Mouse (Mus musculus): ENCODE data around the gene D630023F18Rik. TPM values are rescaled to one million over a fixed set of nuclear protein-coding genes. Genes with fewer than 3 reads are reported as not detected.

Gene D630023F18Rik
- polyA plus RNA-seq, 1 experiment from 2014 or later, result 1.4 TPM

DNA sequence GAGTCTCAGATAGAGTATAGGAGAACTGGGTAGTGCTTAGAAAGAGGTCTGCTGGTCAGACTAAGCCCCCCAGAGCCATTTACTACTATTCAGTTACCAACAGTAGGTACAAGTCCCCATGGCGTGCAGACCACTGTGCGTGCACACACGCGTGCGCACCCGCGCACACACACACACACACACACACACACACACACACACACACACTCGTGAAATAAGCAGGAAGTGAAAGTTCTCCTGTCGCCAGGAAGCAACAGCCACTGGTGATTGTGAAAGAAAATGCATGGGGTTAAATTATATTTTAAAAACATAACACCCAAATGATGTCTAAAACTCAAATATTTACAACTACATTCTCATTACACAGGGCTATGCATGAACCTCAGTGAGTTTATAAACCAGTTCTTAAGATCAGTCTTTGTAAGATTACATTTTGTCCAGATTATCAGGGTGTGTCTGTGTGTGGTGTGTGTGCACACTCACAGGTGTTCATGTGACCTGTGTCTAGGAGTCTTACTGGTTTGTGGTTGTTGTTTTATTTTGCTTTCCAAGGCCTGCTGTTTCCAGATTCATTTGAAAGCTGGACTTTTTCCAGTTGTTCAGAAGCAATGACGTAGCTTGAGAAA is 15.2 kb downstream of the D630023F18Rik start:
- H3K27ac ChIP-seq, result no peak overlapping the region
- no peak overlapping the region for H3K4me3 ChIP-seq (replicated peaks)
- ATAC-seq (replicated peaks; ENCODE audit: low FRiP score), result no peak
- H3K9me3 ChIP-seq (replicated peaks), result no peaks in the 10 kb centered on the region
- no peaks in the 10 kb centered on the region for H3K36me3 ChIP-seq
- peaks cover 5% of the 10 kb centered on the region for H3K4me1 ChIP-seq
- H3K27me3 ChIP-seq, result no peaks in the 10 kb centered on the region
- WGBS, result 88% methylated on average over 10 of the region's 10 CpGs
- no peak overlapping the region for H3K4me2 ChIP-seq
- no peak overlapping the region for H3K9ac ChIP-seq

DNA sequence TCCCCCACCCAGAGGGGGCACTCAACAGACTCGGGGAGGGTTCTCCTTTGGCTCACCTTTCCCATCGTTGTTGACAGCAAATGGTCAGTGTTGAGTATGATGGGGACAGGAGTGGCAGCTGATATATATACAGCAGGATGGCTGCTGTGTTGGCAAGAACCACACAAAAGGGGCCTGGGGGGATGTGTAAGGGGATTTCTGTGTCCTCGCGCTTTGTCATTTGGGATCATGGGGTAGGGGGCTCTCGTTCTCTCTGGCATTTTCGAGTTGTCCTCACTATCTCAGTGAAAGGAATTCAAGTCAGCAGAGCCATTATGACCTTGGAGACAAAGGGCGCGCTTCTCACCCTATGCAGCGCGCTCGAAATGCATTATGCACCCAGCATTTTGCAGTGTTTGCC is 19.7 kb downstream of the D630023F18Rik start, which contains the start of gene Cryga:
Cryga (minus strand) TSS at position 101 of the 400 bp plus-strand sequence.
- no peak within 1 kb of the TSS for H3K9ac ChIP-seq
- no peak within 1 kb of the TSS for H3K4me2 ChIP-seq
- no peaks in the 10 kb centered on the region for H3K27me3 ChIP-seq
- ATAC-seq (replicated peaks; ENCODE audit: low FRiP score), result no peak
- 92% methylated on average over 11 of the region's 11 CpGs for WGBS
- no peaks in the 10 kb centered on the region for H3K36me3 ChIP-seq
- H3K9me3 ChIP-seq (replicated peaks), result no peaks in the 10 kb centered on the region
- H3K4me3 ChIP-seq (replicated peaks), result no peak within 1 kb of the TSS
- no peaks in the 10 kb centered on the region for H3K4me1 ChIP-seq
- no peak within 1 kb of the TSS for H3K27ac ChIP-seq

DNA sequence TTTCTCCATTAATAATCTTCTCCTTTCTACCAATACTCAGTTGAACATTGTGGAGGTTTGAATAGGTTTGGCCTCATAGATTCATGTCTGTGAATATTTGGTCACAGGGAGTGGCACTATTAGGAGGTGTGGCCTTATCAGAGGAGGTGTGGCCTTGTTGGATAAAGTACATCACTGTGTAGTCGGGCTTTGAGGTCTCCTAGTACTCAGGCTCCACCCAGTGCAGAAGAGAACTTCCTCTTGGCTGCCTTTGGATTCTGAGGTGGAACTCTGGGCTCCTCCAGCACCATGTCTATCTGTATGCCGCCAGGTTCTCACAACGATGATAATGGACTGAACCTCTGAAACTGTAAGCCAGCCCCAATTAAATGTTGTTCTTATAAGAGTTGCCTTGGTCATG is 26.1 kb downstream of the D630023F18Rik start:
- WGBS, result 87% methylated on average over 3 of the region's 3 CpGs

DNA sequence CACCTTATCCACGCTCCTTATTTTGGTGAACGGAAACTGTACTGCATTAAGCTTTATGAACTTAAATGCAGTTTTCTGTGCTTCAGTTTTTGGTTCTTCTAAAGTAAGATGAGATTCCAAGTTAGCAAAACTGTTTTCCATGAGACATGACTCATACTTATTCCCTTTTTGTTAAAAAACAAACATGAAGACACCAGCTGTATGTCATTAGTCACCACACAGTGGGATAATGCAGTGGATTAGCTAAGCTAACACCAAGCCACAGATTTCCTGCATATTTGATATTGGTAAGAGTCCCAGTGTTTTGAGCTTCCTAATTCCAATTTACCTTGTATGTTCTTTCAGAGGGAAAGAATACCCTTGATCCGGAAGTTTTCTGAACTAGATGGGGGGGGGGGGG is 31.4 kb downstream of the D630023F18Rik start:
- Histone ChIP-seq H3K4me2 (no peak overlapping the region), H3K9me3 (replicated peaks) (no peaks in the 10 kb centered on the region), H3K36me3 (no peaks in the 10 kb centered on the region), H3K4me3 (replicated peaks) (no peak overlapping the region), H3K4me1 (no peaks in the 10 kb centered on the region), H3K27ac (no peak overlapping the region), H3K27me3 (no peaks in the 10 kb centered on the region), H3K9ac (no peak overlapping the region)
- WGBS, result 93% methylated on average over 3 of the region's 3 CpGs
- no peak for ATAC-seq (replicated peaks; ENCODE audit: low FRiP score)

More for the DNA sequence above, 26.1 kb downstream of the D630023F18Rik start:
- Histone ChIP-seq H3K4me1 (no peaks in the 10 kb centered on the region), H3K9ac (no peak overlapping the region), H3K27ac (no peak overlapping the region), H3K4me2 (no peak overlapping the region), H3K9me3 (replicated peaks) (no peaks in the 10 kb centered on the region), H3K4me3 (replicated peaks) (no peak overlapping the region), H3K27me3 (no peaks in the 10 kb centered on the region), H3K36me3 (no peaks in the 10 kb centered on the region)
- ATAC-seq (replicated peaks; ENCODE audit: low FRiP score), result no peak

DNA sequence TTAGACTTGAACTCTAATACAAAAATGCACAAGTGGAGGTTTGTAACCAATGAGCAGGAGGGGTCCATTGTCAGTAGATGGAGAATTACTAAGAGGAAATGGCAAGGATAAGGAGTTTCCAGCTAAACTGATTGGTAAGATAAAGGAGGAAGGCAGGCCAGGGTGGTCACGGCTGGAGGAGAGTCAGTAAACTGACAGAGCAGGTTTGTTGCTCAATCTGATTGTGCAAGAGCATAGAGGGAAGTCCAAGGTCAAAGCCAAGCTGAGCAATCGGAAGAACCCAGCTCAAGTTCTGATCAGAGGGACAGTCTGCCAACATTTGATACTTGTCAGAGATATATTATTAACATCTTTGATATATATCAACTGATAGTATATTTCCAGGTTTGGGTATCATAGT is 32.6 kb downstream of the D630023F18Rik start:
- H3K36me3 ChIP-seq, result no peaks in the 10 kb centered on the region
- H3K9ac ChIP-seq, result no peak overlapping the region
- no peaks in the 10 kb centered on the region for H3K27me3 ChIP-seq
- no peak overlapping the region for H3K4me3 ChIP-seq (replicated peaks)
- no peaks in the 10 kb centered on the region for H3K9me3 ChIP-seq (replicated peaks)
- WGBS, result 72% methylated on average over 2 of the region's 2 CpGs
- no peak for ATAC-seq (replicated peaks; ENCODE audit: low FRiP score)
- H3K4me1 ChIP-seq, result no peaks in the 10 kb centered on the region
- no peak overlapping the region for H3K4me2 ChIP-seq
- H3K27ac ChIP-seq, result no peak overlapping the region

DNA sequence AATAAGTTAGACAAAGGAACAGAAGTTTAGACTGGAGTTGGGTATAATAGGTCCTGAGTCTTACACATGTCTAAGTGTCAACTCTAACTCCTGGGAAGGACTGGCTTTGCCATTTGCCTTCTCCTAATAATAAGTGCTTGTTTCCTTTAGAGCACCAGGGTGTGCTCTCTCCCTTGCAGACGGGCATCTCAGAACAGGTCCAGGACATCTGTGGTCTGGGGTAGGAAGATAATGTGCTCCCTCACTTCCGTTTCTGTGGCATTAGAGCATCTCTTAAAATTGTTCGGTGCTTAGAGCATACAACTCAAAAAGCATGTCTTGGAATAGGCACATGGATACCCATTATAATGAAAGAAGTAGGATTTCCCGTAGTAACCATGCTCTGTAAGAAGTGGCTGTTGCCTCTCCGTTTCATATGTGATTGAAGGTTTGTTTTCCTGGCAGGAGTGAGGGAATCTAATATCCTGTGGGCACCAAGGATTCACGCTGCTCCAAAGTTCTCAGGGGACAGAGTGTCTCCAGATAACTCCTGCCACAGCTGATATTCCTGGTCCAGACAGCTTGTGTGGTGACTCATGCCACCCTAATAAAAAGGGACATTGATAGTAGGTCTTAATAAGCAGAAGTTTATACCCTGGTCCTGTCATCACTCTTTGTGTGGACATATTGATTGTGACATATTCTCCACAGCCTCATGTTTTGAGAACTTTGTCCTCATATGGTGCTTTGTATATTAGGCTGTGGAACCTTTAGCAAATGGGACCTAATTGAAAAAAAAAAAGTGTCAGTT is 34.3 kb downstream of the D630023F18Rik start:
- Histone ChIP-seq H3K9me3 (replicated peaks) (no peaks in the 10 kb centered on the region), H3K9ac (no peak overlapping the region), H3K4me1 (no peaks in the 10 kb centered on the region), H3K4me3 (replicated peaks) (no peak overlapping the region), H3K27ac (no peak overlapping the region), H3K36me3 (no peaks in the 10 kb centered on the region), H3K27me3 (no peaks in the 10 kb centered on the region), H3K4me2 (no peak overlapping the region)
- WGBS, result 72% methylated on average over 6 of the region's 6 CpGs
- no peak for ATAC-seq (replicated peaks; ENCODE audit: low FRiP score)

DNA sequence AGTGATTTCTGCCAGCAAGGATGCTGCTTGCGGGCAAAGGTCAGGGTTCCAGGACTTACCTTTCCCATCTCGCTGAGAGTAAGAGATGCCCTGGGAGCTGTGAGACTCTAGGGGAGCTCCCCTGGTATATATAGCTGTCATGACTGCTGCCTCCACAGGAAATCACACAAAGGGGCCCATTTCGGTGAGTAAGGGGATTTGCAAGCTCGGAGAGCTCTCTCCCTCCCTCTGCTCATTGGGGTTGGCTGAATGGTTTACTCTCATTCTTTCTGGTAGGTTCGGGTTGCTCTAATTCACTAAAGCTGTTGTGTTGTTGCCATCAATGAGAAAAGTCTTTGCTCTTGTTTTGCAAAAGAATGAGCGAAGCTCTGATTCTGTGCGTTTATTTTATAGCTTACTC is 40.8 kb downstream of the D630023F18Rik start, which contains the start of gene Crygb:
Crygb (minus strand) TSS at position 101 of the 400 bp plus-strand sequence.
- no peaks in the 10 kb centered on the region for H3K4me1 ChIP-seq
- ATAC-seq (replicated peaks; ENCODE audit: low FRiP score), result no peak
- 31% methylated on average over 7 of the region's 7 CpGs for WGBS

DNA sequence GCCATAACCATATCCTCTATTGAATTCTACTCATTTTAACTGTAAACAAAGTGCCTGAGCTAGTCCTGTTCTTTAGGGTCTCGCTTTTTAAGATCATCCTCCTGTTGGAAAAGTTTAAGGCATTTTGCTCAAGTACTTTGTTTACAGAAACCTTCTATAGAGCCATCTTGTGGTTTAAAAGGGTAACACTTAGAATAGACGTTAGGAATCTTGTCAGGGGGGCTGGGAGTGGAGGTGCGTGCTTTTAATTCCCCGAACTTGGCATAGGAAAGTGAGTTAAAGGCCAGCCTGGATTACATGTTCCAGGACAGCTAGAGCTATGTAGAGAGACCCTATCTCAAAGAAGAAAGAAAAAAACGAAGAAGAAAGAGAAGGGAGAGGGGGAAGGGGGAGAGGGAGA is 47.4 kb downstream of the D630023F18Rik start:
- Histone ChIP-seq H3K4me1 (no peaks in the 10 kb centered on the region), H3K27ac (no peak overlapping the region), H3K4me2 (no peak overlapping the region), H3K27me3 (no peaks in the 10 kb centered on the region), H3K36me3 (no peaks in the 10 kb centered on the region), H3K9me3 (replicated peaks) (no peaks in the 10 kb centered on the region), H3K9ac (no peak overlapping the region), H3K4me3 (replicated peaks) (no peak overlapping the region)
- WGBS, result 20% methylated on average over 5 of the region's 5 CpGs
- no peak for ATAC-seq (replicated peaks; ENCODE audit: low FRiP score)

More for the DNA sequence above, 40.8 kb downstream of the D630023F18Rik start, which contains the start of gene Crygb:
- no peak within 1 kb of the TSS for H3K4me3 ChIP-seq (replicated peaks)
- no peak within 1 kb of the TSS for H3K27ac ChIP-seq
- no peak within 1 kb of the TSS for H3K9ac ChIP-seq
- no peaks in the 10 kb centered on the region for H3K27me3 ChIP-seq
- no peak within 1 kb of the TSS for H3K4me2 ChIP-seq
- no peaks in the 10 kb centered on the region for H3K9me3 ChIP-seq (replicated peaks)
- no peaks in the 10 kb centered on the region for H3K36me3 ChIP-seq

DNA sequence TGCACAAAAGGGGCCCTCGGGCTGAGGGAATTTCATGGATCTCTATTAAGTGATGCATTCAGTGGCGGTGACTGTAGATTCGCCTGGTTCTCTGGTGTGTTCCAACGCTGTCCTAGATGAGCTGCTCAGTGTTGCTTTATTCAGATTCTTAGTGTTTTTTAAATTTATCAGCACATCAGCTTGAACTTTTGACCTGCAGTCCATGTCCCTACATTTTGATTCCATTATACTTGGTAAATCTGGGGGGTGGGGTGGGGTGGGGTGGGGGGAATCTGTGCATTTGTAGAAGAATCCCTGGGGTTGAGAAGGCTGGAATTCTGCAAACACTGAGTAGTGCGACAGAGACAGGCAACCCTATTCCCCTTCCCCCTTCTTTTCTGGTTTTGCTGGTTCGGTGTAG is 49.4 kb downstream of the D630023F18Rik start, which contains the start of gene Crygc:
Crygc (minus strand) TSS at position 101 of the 400 bp plus-strand sequence.
- Histone ChIP-seq H3K27ac (no peak within 1 kb of the TSS), H3K27me3 (no peaks in the 10 kb centered on the region), H3K9me3 (replicated peaks) (no peaks in the 10 kb centered on the region), H3K4me2 (no peak within 1 kb of the TSS), H3K9ac (no peak within 1 kb of the TSS), H3K36me3 (no peaks in the 10 kb centered on the region), H3K4me3 (replicated peaks) (no peak within 1 kb of the TSS), H3K4me1 (no peaks in the 10 kb centered on the region)
- no peak for ATAC-seq (replicated peaks; ENCODE audit: low FRiP score)
- 82% methylated on average over 6 of the region's 6 CpGs for WGBS

DNA sequence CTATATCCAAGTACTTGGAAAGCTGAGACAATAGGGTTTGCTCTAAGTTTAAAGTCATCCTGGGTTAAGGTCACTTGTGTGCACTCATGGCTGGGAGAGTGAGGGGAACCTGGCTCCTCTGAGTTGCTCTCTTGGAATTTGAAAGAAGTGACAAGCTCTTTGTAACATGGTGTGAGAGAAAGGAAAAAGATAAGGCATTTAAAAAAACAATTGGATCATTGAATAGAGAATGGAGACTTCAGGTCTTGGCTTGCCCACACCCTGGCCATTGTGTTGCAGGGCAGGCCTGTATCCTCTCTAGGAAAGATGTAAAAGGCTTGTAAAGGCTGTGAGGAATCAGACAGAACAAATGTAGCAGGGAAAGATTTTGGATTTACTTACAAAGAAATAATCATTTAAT is 55.2 kb downstream of the D630023F18Rik start:
- Histone ChIP-seq H3K4me2 (no peak overlapping the region), H3K9ac (no peak overlapping the region), H3K27me3 (no peaks in the 10 kb centered on the region), H3K4me3 (replicated peaks) (no peak overlapping the region), H3K27ac (no peak overlapping the region), H3K9me3 (replicated peaks) (no peaks in the 10 kb centered on the region), H3K4me1 (no peaks in the 10 kb centered on the region), H3K36me3 (no peaks in the 10 kb centered on the region)
- ATAC-seq (replicated peaks; ENCODE audit: low FRiP score), result no peak

DNA sequence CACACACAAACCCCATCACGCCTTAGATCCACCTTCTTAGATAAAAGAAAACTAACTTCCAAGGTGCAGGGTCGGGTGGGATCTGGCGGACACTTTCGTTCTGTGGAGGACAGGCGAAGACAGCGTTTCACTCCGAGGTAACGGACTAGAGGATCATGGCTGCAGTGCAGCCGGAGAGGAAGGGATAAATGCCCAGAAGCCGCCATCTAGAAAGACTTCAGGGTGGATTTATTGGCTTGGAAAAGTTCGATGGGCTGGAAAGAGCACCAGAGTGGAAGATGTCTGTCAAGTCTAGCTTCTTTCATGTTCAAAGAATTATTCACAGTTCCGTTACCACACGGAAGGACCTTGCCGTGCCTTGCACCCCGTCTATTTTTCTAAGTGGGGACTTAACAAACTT is 58.8 kb downstream of the D630023F18Rik start:
- Histone ChIP-seq H3K4me3 (replicated peaks) (no peak overlapping the region), H3K4me1 (no peaks in the 10 kb centered on the region), H3K9ac (no peak overlapping the region), H3K9me3 (replicated peaks) (no peaks in the 10 kb centered on the region), H3K4me2 (no peak overlapping the region), H3K27me3 (no peaks in the 10 kb centered on the region), H3K36me3 (no peaks in the 10 kb centered on the region), H3K27ac (no peak overlapping the region)
- no peak for ATAC-seq (replicated peaks; ENCODE audit: low FRiP score)
- WGBS, result 52% methylated on average over 15 of the region's 15 CpGs

DNA sequence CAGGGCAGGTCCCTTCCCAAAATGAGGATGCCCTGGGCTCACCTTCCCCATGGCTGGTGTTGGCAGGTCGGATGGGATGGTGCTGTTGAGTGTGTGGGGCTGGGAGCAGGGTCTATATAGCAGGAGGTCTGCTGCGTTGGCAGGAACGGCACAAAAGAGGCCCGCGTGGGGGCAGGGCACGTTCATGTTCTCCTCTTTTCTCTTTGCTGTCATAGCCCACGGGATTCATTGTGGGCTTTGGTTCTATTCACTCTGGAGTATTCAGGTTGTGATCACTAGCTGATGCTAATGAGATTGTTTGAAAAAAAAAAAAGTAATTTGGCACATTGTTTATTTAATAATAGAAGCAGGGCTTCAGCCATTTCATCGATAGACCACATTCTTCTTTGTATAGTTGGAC is 59.7 kb downstream of the D630023F18Rik start, which contains the start of gene Crygd:
Crygd (minus strand) TSS at position 101 of the 400 bp plus-strand sequence.
- WGBS, result 84% methylated on average over 8 of the region's 8 CpGs
- no peak for ATAC-seq (replicated peaks; ENCODE audit: low FRiP score)
- Histone ChIP-seq H3K27ac (no peak within 1 kb of the TSS), H3K4me1 (no peaks in the 10 kb centered on the region), H3K4me2 (no peak within 1 kb of the TSS), H3K9me3 (replicated peaks) (no peaks in the 10 kb centered on the region), H3K27me3 (no peaks in the 10 kb centered on the region), H3K36me3 (no peaks in the 10 kb centered on the region), H3K9ac (no peak within 1 kb of the TSS), H3K4me3 (replicated peaks) (no peak within 1 kb of the TSS)
